Mouse (Mus musculus): Measurements from ENCODE around the gene Gucy2c.

Gene Gucy2c

DNA sequence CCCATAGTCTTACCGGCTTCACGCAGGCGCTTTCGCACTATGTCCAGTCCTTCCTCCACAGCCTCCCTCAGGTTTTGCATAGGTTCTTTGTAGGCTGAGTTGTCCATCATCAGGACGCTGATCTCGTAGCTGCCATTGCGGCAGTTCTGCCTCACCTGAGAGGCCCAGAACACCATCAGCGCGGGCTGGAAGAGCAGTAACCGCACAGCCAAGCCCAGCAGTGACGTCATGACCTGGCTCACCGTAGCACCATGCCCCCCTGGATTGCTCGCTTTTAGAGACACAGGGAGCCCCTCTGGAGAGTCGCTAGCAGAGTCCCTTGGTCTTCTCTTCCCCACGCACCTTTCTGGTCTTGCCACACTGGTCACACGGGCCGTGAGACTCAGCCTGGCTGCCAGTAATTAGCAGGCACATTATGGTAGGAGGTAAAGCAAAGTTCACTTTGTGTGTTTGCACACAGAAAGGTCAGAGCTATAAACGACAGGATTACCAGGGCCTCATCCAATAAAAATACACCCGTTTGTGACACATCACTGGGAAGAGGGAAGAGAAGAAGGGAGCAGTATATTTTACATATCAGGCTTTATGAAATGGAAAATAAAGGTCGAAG, at the start of gene Gucy2c:
TSS of gene Gucy2c (minus strand) at position 389 of the 610 bp plus-strand sequence.
- no peak for DNase-seq

DNA sequence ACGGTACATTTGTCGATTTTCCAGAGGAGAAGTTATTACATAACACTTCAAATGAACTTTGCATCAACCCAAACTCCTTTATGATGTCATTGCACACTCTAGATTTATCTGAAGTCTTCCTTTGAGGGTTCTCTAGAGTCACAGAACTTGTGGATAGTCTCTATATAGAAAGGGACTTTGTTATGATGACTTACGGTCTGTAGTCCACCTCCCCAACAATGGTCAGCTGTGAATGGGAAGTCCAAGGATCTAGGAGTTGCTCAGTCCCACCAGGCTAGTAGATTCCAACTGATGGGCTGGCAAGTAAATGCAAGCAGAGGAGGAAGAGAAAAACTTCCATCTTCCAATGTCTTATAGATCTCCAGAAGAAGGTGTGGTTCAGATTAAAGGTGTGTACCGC, 47.1 kb upstream of the Gucy2c start:
- no peak for DNase-seq

GRCm38 (mm10) chr6:136827881-136828561, 46.5 kb upstream of the Gucy2c start, which contains the start of gene Wbp11:
Gene Wbp11 (minus strand): TSS chr6:136828233.
- DNase-seq: peak; percentile 100

- no peak for DNase-seq
Observed at GRCm38 (mm10) chr6:136827516-136827880, 45.9 kb upstream of the Gucy2c start, which contains the start of gene BC049715. Gene BC049715 (plus strand): TSS chr6:136827626.

GRCm38 (mm10) chr6:136827116-136827515, 45.6 kb upstream of the Gucy2c start:
- DNase-seq: no peak

- no peak for DNase-seq
Observed at GRCm38 (mm10) chr6:136824987-136825386, 43.4 kb upstream of the Gucy2c start.

- no peak for DNase-seq
Observed at GRCm38 (mm10) chr6:136821086-136821485, 39.5 kb upstream of the Gucy2c start.

GRCm38 (mm10) chr6:136820381-136820780, 38.8 kb upstream of the Gucy2c start:
- DNase-seq: no peak

DNA sequence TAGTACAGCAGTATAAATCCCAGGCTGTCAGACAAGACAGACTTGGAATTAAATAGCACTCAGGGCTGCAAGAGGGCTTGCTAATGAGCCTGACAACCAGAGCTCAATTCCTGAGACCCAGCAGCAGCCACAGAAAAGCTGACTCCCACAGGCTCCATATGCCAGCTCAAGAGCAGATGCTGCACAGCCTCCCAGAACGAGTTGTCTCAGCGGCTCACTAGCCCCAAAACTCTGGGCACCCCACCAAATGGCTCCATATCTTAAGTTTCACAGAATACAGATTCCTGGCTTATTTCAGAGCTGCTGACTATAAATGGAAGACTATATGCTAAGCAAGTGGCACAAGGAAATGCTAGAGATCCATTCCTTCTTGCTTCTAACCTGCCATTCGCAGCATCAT, 36.0 kb upstream of the Gucy2c start:
- DNase-seq: no peak

DNA sequence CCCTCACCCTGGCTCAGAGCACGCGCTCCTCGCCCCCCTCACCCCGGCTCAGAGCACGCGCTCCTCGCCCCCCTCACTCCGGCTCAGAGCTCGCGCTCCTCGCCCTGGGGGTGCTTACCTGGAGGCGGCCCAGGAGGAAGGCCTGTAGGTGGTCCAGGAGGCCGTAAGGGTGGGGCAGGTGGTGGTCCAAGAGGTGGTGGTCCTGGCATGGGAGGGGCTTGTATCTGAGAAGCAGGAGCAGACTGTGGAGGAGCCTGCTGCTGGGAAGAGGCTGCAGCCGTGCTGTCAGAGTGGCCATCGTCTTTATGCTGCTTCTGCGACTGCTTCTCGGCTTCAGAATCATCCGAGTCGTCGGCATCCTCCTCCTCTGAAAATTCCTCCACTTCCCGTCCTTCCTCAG, 35.3 kb upstream of the Gucy2c start:
- no peak for DNase-seq

GRCm38 (mm10) chr6:136815381-136815780, 33.8 kb upstream of the Gucy2c start:
- DNase-seq: no peak

GRCm38 (mm10) chr6:136813117-136813516, 31.6 kb upstream of the Gucy2c start:
- no peak for DNase-seq

DNA sequence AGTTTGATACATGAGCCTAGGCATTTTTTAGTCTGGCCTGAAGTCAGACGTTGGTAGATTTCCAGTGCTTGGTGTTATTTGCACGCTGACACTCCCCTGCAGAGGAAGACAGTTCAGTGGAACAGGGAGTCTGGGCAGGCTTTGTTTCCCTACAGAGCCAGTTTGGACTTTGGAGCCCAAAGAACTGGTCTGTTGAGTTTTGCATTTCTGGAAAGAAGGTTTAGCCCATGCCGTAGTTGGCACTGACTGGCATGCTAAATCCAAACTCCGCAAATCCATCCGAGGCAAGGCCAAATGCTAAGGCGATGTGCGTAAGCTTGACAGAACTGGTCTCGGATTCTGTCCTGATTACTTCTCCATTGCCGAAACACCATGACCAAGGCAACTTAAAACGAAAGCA, 29.6 kb upstream of the Gucy2c start:
- DNase-seq: no peak

GRCm38 (mm10) chr6:136809673-136810072, 28.1 kb upstream of the Gucy2c start:
- no peak for DNase-seq

DNA sequence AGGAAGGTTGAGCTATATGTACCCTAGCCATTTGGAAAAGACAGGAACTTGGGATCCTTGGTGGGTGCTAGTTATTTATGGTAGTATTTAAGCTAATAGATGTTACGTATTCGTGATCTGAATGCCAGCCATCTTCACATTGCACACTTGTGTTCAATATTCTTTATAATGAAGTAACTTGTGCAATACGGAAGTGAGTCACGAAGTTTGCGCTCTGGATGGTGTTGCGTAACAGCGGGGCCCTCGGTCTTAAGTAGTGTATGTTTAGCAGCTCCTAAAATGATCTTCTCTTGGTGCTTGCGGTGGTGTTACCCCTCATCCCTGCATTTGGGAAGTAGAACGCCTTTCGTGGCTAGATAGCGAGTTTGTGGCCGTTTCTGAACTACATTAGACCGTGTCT, 27.5 kb upstream of the Gucy2c start:
- DNase-seq: peak; percentile 52

GRCm38 (mm10) chr6:136808631-136809046, 27.1 kb upstream of the Gucy2c start:
- DNase-seq: peak; percentile 68

GRCm38 (mm10) chr6:136808014-136808417, 26.5 kb upstream of the Gucy2c start, which contains the start of gene H2afj:
Gene H2afj (plus strand): TSS chr6:136808244.
- peak; percentile 98 for DNase-seq

- no peak for DNase-seq
Observed at GRCm38 (mm10) chr6:136807395-136808013, 25.9 kb upstream of the Gucy2c start.

- DNase-seq: no peak
Observed at GRCm38 (mm10) chr6:136806819-136807218, 25.3 kb upstream of the Gucy2c start.

- no peak for DNase-seq
Observed at GRCm38 (mm10) chr6:136805409-136805775, 23.8 kb upstream of the Gucy2c start.

DNA sequence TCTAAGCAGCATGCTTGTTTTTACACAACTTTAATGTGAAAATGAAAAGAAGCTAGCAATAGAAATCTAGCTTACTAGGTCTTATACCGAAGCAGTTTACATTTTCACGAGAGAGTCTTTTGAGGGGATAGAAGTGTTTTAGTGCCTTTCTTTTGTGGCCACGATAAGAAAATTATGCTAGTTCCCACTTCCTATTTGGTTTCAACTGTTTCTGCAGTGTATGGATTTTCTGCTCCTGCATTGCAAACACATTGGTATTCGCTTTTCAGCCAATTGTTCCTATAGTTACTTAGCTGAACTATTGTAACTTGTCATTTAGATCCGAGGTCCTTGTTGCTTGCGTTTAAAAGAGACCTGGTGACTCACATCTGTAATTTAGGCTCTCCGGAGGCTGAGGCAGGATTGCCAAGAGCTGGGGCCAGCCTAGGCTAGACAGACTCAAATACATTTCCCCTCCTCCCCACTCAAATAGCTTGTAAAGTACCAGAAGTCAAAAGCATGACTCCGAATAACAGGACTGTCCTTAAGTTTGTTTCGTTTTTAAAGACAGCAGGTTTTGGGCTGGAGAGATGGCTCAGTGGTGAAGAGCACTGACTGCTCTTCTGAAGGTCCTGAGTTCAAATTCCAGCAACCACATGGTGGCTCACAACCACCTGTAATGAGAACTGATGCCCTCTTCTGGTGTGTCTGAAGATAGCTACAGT, 23.3 kb upstream of the Gucy2c start:
- DNase-seq: peak; percentile 37

DNA sequence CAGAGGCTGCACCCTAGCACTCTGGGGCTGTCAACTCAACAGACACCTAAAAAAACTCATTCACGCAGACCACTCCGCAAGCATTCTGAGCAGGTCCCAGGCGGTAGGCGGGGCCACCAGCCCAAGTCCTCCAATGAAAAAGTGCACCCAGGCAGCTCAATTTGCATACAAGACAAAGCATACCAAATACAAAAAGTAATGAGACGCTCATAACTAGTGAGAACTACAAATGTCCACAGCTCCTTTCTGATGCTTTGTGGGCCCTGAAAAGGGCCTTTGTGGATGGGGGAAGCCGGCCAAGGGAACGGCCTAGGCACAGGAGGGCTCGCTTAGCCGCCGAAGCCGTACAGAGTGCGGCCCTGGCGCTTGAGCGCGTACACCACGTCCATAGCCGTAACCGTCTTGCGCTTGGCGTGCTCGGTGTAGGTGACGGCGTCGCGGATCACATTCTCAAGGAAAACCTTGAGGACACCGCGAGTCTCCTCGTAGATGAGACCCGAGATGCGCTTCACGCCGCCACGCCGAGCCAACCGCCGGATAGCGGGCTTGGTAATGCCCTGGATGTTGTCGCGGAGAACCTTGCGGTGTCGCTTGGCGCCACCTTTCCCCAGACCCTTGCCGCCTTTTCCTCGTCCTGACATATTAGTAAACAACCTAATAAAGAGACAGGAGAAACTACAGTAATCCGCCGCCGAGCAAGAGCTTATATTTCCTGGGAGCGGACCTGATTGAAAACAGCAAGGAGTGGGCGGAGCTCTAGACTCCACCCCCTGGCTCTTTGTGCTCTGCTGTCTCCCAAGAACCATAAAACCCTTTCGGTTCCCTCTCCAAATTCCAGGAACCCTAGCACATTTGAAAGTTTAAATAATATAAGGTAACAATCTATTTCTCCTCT, 22.4 kb upstream of the Gucy2c start, which contains the start of gene Hist4h4:
TSS of gene Hist4h4 (minus strand) at position 677 of the 895 bp plus-strand sequence.
- DNase-seq: peak; percentile 98
